Mouse (Mus musculus): Measurements from ENCODE around the gene Dgke. TPM values are rescaled to one million over a fixed set of nuclear protein-coding genes. Genes with fewer than 3 reads are reported as not detected.
A peak's percentile ranks its signal among the peaks of the same experiment; 100 is the strongest.
"Not testable (repeated sequence)": the region's sequence is repeated elsewhere in the genome, so short reads cannot be mapped to it uniquely, and the experiment has no call there.

Dgke gene
- total RNA-seq (2015; ENCODE audit: low replicate concordance) (0.72 and 0.84 TPM in 2 replicates), total RNA-seq (2017; ENCODE audit: low replicate concordance) (1.8 and 2.2 TPM in 2 replicates)

- ATAC-seq (replicated peaks; ENCODE audit: low FRiP score, poor library complexity, severe bottlenecking) = no peak
Measured at GRCm38 (mm10) chr11:89066750-89067149, at the start of gene Dgke. TSS of gene Dgke (minus strand) at chr11:89066850.

GRCm38 (mm10) chr11:89107180-89107807 lies 40.6 kb upstream of the Dgke start:
- no peak for ATAC-seq (replicated peaks; ENCODE audit: low FRiP score, poor library complexity, severe bottlenecking)

GRCm38 (mm10) chr11:89105823-89106222 lies 39.2 kb upstream of the Dgke start:
- no peak for ATAC-seq (replicated peaks; ENCODE audit: low FRiP score, poor library complexity, severe bottlenecking)

DNA sequence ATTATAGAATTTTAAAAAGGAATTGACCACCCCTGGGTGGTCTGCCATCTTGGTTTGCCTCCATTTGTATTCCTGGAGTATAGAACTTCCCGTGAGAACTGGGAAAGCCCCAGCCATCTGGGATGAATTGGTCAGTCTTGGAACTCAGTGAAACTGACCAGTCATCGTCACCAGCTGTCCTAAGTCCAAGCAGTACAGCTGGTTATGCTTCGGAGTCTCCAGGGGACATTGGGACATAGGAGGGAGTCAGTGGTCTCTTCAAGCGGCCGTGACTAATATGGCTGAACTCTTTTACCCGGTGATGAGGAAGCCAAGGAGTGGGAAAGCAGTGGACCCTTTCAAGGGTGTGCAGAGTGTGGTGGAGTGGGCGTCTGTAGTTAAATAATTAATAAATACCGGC lies 38.6 kb upstream of the Dgke start:
- ATAC-seq (replicated peaks; ENCODE audit: low FRiP score, poor library complexity, severe bottlenecking) = no peak

- ATAC-seq (replicated peaks; ENCODE audit: low FRiP score, poor library complexity, severe bottlenecking) = no peak
Measured at GRCm38 (mm10) chr11:89103166-89103565, 36.5 kb upstream of the Dgke start.

- 0 out of 2 replicates have a peak, but pooled peaks have one; percentile 40 for ATAC-seq (replicated peaks; ENCODE audit: low FRiP score, poor library complexity, severe bottlenecking)
Measured at GRCm38 (mm10) chr11:89100826-89101321, 34.2 kb upstream of the Dgke start.

DNA sequence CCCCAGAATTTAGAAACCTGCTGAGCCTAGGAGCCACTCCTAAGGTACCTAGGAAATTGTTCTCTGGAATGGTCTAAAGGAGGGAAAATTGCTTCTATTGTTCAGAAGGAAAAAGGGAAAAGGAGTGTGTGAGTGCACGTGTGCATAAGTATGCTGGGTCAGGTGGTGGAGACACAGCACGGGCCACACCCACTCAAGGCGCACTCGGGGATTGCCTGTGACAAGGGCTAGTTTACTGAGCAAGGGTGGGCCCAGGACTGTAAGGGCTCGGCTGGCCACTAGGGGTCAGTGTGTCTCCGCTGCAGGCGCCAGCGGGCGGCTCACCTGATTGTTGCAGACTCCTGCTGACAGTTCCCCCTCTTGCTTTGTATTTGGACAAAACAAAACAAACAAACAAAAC lies 33.8 kb upstream of the Dgke start:
- peak; percentile 97 for ATAC-seq (replicated peaks; ENCODE audit: low FRiP score, poor library complexity, severe bottlenecking)

DNA sequence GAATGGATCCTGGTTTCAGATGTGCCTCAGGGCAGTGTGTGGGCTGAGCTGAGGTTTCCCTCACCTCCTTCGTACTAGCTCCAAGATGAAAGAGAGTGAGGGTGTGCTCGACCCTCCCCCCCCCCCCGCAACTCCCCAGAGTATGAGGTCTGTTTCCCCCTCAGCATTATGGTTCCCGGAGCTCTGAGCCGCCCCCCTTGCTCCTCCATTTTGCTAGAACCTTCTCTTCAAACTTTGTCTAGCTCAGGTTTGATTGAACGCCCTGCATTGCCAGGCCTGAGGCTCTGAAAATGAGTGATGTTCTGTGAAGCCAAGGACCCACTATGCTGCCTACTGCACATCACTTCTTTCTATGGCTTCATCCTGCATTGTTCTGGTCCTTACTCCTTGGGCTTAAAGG lies 32.3 kb upstream of the Dgke start:
- no peak for ATAC-seq (replicated peaks; ENCODE audit: low FRiP score, poor library complexity, severe bottlenecking)

DNA sequence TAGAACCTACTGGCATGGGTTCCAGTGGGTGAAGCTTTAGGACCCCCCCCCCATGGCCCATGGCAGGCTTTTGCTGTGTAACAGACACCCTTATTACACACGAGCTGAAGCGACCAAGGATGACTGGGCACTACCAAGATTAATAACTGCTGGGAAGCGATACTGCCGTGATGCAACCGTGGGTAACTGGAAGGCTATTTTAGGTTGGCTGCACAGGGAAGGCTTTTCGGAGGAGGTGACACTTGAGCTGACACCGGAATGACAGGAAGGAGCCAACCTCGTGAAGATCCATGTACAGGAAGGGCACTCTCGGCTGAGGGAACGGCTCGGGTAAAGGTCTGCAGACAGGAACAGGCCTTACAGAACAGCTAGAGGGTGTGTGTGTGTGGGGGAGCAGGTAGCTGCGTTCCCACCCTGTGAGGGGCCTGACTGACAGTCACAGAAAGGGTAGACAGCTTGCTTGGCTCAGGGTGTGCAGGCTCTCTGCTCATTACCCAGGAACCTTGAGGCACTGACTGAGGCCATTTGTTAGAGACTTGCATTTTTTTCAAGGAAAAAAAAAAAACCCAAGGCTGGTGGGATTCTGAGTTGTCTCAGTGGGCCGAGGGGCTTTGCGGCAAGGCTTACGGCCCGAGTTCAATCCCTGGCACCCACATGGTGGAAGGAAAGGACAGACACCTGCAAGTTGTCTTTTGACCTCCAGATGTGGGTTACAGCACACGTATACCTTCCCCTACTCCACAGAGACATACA lies 31.6 kb upstream of the Dgke start:
- ATAC-seq (replicated peaks; ENCODE audit: low FRiP score, poor library complexity, severe bottlenecking) = no peak

DNA sequence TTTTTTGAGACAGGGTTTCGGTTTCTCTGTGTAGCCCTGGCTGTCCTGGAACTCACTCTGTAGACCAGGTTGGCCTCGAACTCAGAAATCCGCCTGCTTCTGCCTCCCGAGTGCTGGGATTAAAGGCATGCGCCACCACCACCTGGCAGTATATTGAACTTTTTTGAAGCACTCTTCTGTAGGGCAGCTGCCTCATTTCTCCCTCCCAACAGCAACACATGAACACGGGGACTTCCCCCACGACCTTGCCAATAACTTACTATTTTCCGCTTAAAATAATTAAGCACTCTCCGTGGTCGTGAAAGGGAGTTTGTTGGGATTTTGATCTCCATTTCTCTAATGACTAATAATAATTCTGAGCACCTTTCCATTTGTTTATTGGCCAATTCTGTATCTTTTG lies 30.6 kb upstream of the Dgke start:
- ATAC-seq (replicated peaks; ENCODE audit: low FRiP score, poor library complexity, severe bottlenecking) = not testable (repeated sequence)

GRCm38 (mm10) chr11:89095306-89095705 lies 28.7 kb upstream of the Dgke start:
- no peak for ATAC-seq (replicated peaks; ENCODE audit: low FRiP score, poor library complexity, severe bottlenecking)

DNA sequence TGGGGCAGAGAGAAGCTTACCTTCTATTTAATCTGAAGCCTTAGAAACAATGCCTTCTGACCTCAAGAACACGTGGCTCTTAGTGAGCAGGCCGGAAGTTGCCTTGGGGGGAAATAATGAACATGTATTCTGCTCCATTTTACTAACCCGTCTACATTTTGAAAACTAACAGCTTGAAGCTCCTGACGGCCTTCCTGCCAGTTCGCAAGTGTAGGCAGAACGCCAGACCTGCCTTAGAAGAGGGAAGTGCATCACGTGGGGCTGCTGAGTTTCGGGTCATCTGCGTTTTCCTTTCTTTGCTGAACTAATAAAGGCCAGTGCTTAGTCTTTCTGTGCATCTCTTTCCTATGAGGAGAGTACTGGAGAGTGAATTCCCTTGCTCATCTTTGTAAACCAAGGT lies 26.1 kb upstream of the Dgke start:
- no peak for ATAC-seq (replicated peaks; ENCODE audit: low FRiP score, poor library complexity, severe bottlenecking)

GRCm38 (mm10) chr11:89090359-89090758 lies 23.7 kb upstream of the Dgke start:
- not testable (repeated sequence) for ATAC-seq (replicated peaks; ENCODE audit: low FRiP score, poor library complexity, severe bottlenecking)

GRCm38 (mm10) chr11:89088754-89089153 lies 22.1 kb upstream of the Dgke start:
- no peak for ATAC-seq (replicated peaks; ENCODE audit: low FRiP score, poor library complexity, severe bottlenecking)

- ATAC-seq (replicated peaks; ENCODE audit: low FRiP score, poor library complexity, severe bottlenecking) = no peak
Measured at GRCm38 (mm10) chr11:89086208-89086809, 19.7 kb upstream of the Dgke start.

DNA sequence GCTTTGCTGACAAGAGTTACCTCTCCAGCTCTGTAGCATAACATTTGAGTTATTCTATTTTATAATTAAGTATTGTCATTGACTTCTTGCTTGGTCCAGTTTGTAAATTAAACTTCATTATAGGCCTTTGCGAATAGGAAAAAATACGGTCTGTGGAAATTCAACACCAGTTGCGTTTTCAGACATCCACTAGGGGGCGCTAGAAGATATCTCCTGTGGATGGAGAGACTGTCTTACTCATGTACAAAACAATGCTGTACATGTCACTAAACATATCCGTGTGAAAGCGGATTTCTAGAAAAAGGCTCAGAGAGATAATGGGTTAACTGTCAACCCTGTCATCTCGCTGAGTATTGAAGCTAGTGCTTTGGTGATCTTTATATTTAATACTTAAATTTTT lies 18.0 kb upstream of the Dgke start:
- ATAC-seq (replicated peaks; ENCODE audit: low FRiP score, poor library complexity, severe bottlenecking) = no peak

GRCm38 (mm10) chr11:89082691-89083090 lies 16.0 kb upstream of the Dgke start:
- not testable (repeated sequence) for ATAC-seq (replicated peaks; ENCODE audit: low FRiP score, poor library complexity, severe bottlenecking)

DNA sequence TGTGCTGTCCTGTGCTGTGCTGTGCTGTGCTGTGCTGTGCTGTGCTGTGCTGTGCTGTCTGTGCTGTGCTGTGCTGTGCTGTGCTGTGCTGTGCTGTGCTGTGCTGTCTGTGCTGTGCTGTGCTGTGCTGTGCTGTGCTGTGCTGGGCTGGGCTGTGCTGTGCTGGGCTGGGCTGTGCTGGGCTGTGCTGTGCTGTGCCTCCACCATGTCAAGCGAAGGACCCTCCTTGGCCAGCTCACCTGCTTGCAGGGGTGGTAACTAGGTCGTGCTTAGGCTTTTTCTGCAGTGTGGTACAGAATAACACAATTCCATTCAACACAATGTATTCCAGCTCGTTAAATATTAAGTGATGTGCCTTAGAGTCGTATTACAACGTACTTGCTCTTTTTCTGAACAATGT lies 15.3 kb upstream of the Dgke start:
- not testable (repeated sequence) for ATAC-seq (replicated peaks; ENCODE audit: low FRiP score, poor library complexity, severe bottlenecking)

DNA sequence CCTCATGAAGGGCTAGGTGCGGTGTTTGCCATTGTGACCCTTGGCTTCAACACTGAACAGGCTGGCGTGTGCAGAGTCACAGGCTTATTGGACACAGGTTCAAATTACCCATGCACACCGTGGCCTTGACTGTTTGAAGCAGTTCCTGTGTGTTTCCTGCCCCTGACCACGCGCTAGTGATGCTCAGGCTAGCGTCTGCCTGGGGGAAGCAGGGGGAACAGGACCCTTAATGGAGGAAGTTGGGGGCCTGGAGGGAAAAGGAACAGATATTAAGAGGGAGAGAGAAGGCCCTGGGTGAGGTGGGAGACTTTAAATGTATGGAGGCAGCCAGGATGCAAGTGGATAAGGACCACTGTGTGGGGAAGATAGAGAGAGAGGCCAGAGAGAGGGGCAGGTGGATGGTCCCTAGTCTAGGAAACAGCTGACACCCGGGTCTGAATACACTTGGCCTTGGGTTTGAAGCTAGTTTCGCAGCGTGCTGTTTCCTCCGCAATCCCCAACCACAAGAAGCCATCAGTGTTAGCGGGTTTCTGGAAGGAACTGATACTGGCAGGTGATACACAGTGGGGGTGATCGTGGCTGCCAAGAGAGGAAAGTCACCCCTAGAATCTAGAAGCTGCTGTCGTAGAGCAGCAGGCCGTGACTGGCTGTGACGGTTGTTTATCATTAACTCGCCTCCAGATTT lies 12.5 kb upstream of the Dgke start:
- ATAC-seq (replicated peaks; ENCODE audit: low FRiP score, poor library complexity, severe bottlenecking) = no peak

GRCm38 (mm10) chr11:89078305-89078704 lies 11.7 kb upstream of the Dgke start:
- ATAC-seq (replicated peaks; ENCODE audit: low FRiP score, poor library complexity, severe bottlenecking) = no peak

Data from erythroid progenitor cell, adult 5-6 weeks (primary cell).